10 mouse cellular contexts compared by ENCODE assay signal in the genomic region with DNA sequence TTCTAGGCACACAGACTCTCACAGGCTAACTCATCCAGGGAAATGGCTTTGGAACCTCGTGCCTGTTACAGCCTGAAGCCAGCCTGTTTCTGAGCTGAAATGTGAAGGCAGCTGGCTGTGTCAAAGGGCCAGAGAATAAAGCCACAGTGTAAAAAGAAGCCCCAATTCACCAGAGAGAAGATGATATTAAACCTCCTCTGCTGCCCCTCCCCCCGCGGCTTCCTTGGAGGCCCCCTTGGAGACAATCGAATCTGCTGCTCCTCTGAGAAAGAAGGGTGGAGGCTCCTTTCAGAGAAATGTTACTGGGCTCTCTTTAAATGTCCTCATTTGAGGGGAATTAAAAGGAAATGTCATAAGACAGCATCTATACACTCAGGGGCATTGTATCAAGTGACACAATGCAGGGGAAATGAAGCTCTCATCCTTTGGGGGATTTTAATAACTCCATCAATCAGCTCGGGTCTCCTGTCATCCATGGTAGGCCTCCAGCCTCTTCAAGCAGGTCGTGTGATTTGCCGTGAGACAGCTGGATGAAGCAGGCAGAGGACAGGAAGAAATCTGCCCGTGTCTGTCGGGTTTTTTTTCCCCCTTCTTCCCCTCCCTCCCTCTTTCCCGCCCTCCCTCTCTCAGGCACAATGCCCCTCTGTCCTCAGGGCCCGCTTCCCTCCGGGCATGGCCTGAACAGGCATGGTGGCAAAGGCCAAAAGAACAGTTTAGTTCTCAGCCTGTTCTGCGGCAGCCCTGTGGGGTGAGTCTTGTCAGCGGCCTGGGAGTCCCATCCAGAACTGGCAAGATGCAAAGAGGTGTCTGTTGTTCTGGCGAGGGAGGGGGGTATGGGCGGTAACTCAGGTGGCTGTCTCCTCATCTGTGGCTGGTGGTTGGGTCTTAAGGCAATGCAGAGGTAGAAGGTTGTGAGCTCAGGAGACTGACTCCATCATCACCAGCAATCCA.
A peak's percentile ranks its signal among the peaks of the same experiment; 100 is the strongest.
DNase-seq lines count a peak whose midpoint lies in the region; ATAC-seq lines count a peak whose summit lies in the region.
"Had no signal": no experiment of that assay in that cellular context is flagged by ENCODE, and none has a peak within 500 bp of the region (broad histone marks: within the 10 kb centered on the region; RNA-seq: fewer than 3 reads in every experiment).

No protein-coding gene starts in this region.

- H3K36me3 ChIP-seq in heart, embryonic 11.5 days (ENCODE audit: control insufficient read depth, insufficient read depth, low read length), result no peaks in the 10 kb centered on the region
- no peaks in the 10 kb centered on the region for H3K36me3 ChIP-seq in embryonic facial prominence, embryonic 13.5 days
- H3K36me3 ChIP-seq in limb, embryonic 11.5 days (ENCODE audit: control insufficient read depth, insufficient read depth, low read length), result no peaks in the 10 kb centered on the region

- intact Hi-C loops in heart, postnatal 14 days (cut with DNase I), result loop anchor here (5.0 kb wide), 1 partner anchor 38 kb away; no protein-coding TSS in a partner anchor
- intact Hi-C loops in left cerebral cortex, postnatal 36 days (cut with DNase I), result loop anchor here (5.0 kb wide), 1 partner anchor 113 kb away; no protein-coding TSS in a partner anchor

- no peak overlapping the region for H3K4me3 ChIP-seq in heart, embryonic 11.5 days (ENCODE audit: low read depth, low read length)
- H3K4me3 ChIP-seq in embryonic facial prominence, embryonic 13.5 days, result no peak overlapping the region
- no peak overlapping the region for H3K4me3 ChIP-seq in limb, embryonic 11.5 days (ENCODE audit: low read depth, low read length)
- H3K4me3 ChIP-seq: megakaryocyte, embryonic 14.5 days had no signal

- DNase-seq in heart, postnatal 14 days, result peak; percentile 15 to 34
- DNase-seq in limb, embryonic 11.5 days (ENCODE audit: low spot score), result peak; percentile 37
- DNase-seq in thymus, postnatal 10 days (ENCODE audit: low spot score in 2 of 2), result peak; percentile 28 to 31
- DNase-seq in left cerebral cortex, postnatal 36 days (ENCODE audit: low spot score in 2 of 2), result no peak
- DNase-seq in cerebellum, postnatal 4 days (ENCODE audit: low spot score in 2 of 2), result no peak

- ATAC-seq in heart, embryonic 11.5 days (replicated peaks; ENCODE audit: insufficient number of reproducible peaks, low FRiP score, low TSS enrichment), result no peak
- peak; percentile 2 for ATAC-seq in CD4-positive, CD25-positive, alpha-beta regulatory T cell, adult 4 months
- ATAC-seq in embryonic facial prominence, embryonic 13.5 days (ENCODE audit: insufficient number of reproducible peaks, insufficient read depth, low FRiP score, low TSS enrichment, low read depth), result peak; percentile 56; the same call in 1 of the 2 replicates
- ATAC-seq in limb, embryonic 11.5 days (ENCODE audit: insufficient number of reproducible peaks, low FRiP score, low TSS enrichment, low read depth), result no peak
- ATAC-seq: Patski had no signal

- 28% methylated on average over 16 of the region's 16 CpGs for WGBS in heart, embryonic 11.5 days (ENCODE audit: insufficient replicate concordance)
- WGBS in embryonic facial prominence, embryonic 13.5 days, result 11% methylated on average over 16 of the region's 16 CpGs
- 39% methylated on average over 16 of the region's 16 CpGs for WGBS in limb, embryonic 11.5 days

- no peak overlapping the region for H3K9ac ChIP-seq in heart, embryonic 11.5 days (ENCODE audit: low read depth, low read length)
- no peak overlapping the region for H3K9ac ChIP-seq in embryonic facial prominence, embryonic 13.5 days
- H3K9ac ChIP-seq in limb, embryonic 11.5 days (ENCODE audit: low read length), result no peak overlapping the region

- H3K4me1 ChIP-seq in heart, embryonic 11.5 days (ENCODE audit: control insufficient read depth, insufficient read depth, low read length), result no peaks in the 10 kb centered on the region
- peaks cover 61% of the 10 kb centered on the region for H3K4me1 ChIP-seq in embryonic facial prominence, embryonic 13.5 days
- H3K4me1 ChIP-seq in limb, embryonic 11.5 days (ENCODE audit: control insufficient read depth, insufficient read depth, low read length), result peaks cover 14% of the 10 kb centered on the region

- no peaks in the 10 kb centered on the region for H3K9me3 ChIP-seq in heart, embryonic 11.5 days (replicated peaks; ENCODE audit: control insufficient read depth, low read length)
- no peaks in the 10 kb centered on the region for H3K9me3 ChIP-seq in embryonic facial prominence, embryonic 13.5 days
- H3K9me3 ChIP-seq in limb, embryonic 11.5 days (ENCODE audit: control insufficient read depth, low read length), result no peaks in the 10 kb centered on the region
- H3K9me3 ChIP-seq: megakaryocyte, embryonic 14.5 days had no signal

- H3K27me3 ChIP-seq in heart, embryonic 11.5 days (ENCODE audit: control insufficient read depth, insufficient read depth, low read length), result no peaks in the 10 kb centered on the region
- peaks cover 26% of the 10 kb centered on the region for H3K27me3 ChIP-seq in embryonic facial prominence, embryonic 13.5 days
- no peaks in the 10 kb centered on the region for H3K27me3 ChIP-seq in limb, embryonic 11.5 days (ENCODE audit: control insufficient read depth, insufficient read depth, low read length)
- H3K27me3 ChIP-seq: Patski had no signal

- no peak overlapping the region for H3K4me2 ChIP-seq in heart, embryonic 11.5 days
- H3K4me2 ChIP-seq in embryonic facial prominence, embryonic 13.5 days, result no peak overlapping the region
- no peak overlapping the region for H3K4me2 ChIP-seq in limb, embryonic 11.5 days (ENCODE audit: low read depth, severe bottlenecking)

- no peak overlapping the region for H3K27ac ChIP-seq in heart, embryonic 11.5 days (ENCODE audit: low read depth, low read length)
- peak overlapping the region; percentile 13; the same call in 1 of the 2 replicates for H3K27ac ChIP-seq in embryonic facial prominence, embryonic 13.5 days
- no peak overlapping the region for H3K27ac ChIP-seq in limb, embryonic 11.5 days (replicated peaks; ENCODE audit: low read depth, low read length)

Comparison
In these comparisons a context has a peak if more than half of its experiments do, and no peak if none do; other contexts are left out.
1. DNase-seq: peak in heart, postnatal 14 days (2 of 2), limb, embryonic 11.5 days (single experiment) and thymus, postnatal 10 days (2 of 2); none in left cerebral cortex, postnatal 36 days (0 of 2) and cerebellum, postnatal 4 days (0 of 2).
2. ATAC-seq: peak in CD4-positive, CD25-positive, alpha-beta regulatory T cell, adult 4 months (single experiment) and embryonic facial prominence, embryonic 13.5 days (single experiment); none in heart, embryonic 11.5 days (single experiment) and limb, embryonic 11.5 days (single experiment).